Mouse (Mus musculus): Measurements from ENCODE around the gene Pdzrn4. TPM values are rescaled to one million over a fixed set of nuclear protein-coding genes. Genes with fewer than 3 reads are reported as not detected.
"Not testable (repeated sequence)": the region's sequence is repeated elsewhere in the genome, so short reads cannot be mapped to it uniquely, and the experiment has no call there.

Gene Pdzrn4
- polyA plus RNA-seq (2021), result not detected

- peaks cover 24% of the 10 kb centered on the region for H3K27me3 ChIP-seq
- ChIA-PET POLR2A (no interaction called here), CTCF (no interaction called here)
- TF ChIP-seq CTCF (IDR thresholded peaks at IDR 0.05), result no peak
- in situ Hi-C loops (cut with MboI; ENCODE audit: low pct_unique_long_range_greater_than_20kb), result no loop called here
- ATAC-seq (no peak), DNase-seq (ENCODE audit: low read depth, low spot score) (no peak)
Observed at GRCm38 (mm10) chr15:92396770-92397608, at the start of gene Pdzrn4. TSS of gene Pdzrn4 (plus strand) at chr15:92396881.

DNA sequence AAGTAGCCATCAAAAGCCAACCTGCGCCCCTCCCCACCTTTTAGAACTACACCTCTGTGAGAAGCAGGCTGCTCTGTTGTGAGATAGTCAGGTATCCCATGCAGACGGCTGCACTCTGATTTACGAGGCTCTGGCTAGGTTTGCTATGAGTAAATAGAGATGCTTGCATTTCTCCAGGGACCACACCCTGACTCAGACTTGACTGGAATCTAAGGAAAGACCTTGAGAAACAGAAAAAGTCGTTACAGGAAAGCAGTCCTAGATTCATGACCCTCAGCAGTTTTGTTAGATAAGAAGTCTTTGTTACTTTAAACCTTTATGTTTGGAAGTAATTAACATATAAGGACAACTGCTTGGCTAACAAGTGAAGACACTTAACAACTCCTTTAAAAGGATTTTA is 49.3 kb upstream of the Pdzrn4 start:
- H3K27me3 ChIP-seq, result no peaks in the 10 kb centered on the region
- CTCF ChIA-PET, result no interaction called here

DNA sequence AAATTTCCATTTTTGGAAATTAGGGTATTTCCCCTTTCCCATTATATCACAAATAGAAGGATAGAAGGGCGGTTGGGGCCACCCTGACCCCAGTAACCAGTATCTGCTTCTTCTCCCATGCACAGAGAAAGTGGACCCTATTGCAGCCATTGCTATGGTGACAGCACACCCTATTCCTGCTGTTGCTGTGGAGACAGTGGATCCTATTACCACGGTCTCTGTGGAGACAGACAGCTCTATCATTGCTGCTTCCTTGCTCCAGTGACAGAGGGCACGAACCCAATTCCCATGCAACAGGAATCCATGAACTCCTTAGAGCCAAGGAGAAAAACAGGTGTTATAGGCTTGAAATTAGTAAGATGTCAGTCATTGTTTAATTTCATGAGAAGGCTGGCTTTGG is 48.8 kb upstream of the Pdzrn4 start:
- TF ChIP-seq CTCF (IDR thresholded peaks at IDR 0.05), result no peak
- ATAC-seq (no peak), DNase-seq (ENCODE audit: low read depth, low spot score) (no peak)
- CTCF ChIA-PET, result no interaction called here
- POLR2A ChIA-PET, result no interaction called here
- in situ Hi-C loops (cut with MboI; ENCODE audit: low pct_unique_long_range_greater_than_20kb), result no loop called here
- H3K27me3 ChIP-seq, result no peaks in the 10 kb centered on the region

More for the DNA sequence above, 49.3 kb upstream of the Pdzrn4 start:
- DNase-seq (ENCODE audit: low read depth, low spot score) (no peak), ATAC-seq (no peak)
- TF ChIP-seq CTCF (IDR thresholded peaks at IDR 0.05), result no peak
- in situ Hi-C loops (cut with MboI; ENCODE audit: low pct_unique_long_range_greater_than_20kb), result no loop called here
- POLR2A ChIA-PET, result no interaction called here

- in situ Hi-C loops (cut with MboI; ENCODE audit: low pct_unique_long_range_greater_than_20kb); ATAC-seq; DNase-seq (ENCODE audit: low read depth, low spot score); H3K27me3 ChIP-seq; POLR2A ChIA-PET; CTCF ChIA-PET: not testable (repeated sequence)
Observed at GRCm38 (mm10) chr15:92348453-92348852, 48.2 kb upstream of the Pdzrn4 start.

GRCm38 (mm10) chr15:92364153-92364552 is 32.5 kb upstream of the Pdzrn4 start:
- DNase-seq (ENCODE audit: low read depth, low spot score) (no peak), ATAC-seq (no peak)
- no peak for TF ChIP-seq CTCF (IDR thresholded peaks at IDR 0.05)
- POLR2A ChIA-PET, result no interaction called here
- in situ Hi-C loops (cut with MboI; ENCODE audit: low pct_unique_long_range_greater_than_20kb), result no loop called here
- CTCF ChIA-PET, result no interaction called here
- H3K27me3 ChIP-seq, result no peaks in the 10 kb centered on the region

DNA sequence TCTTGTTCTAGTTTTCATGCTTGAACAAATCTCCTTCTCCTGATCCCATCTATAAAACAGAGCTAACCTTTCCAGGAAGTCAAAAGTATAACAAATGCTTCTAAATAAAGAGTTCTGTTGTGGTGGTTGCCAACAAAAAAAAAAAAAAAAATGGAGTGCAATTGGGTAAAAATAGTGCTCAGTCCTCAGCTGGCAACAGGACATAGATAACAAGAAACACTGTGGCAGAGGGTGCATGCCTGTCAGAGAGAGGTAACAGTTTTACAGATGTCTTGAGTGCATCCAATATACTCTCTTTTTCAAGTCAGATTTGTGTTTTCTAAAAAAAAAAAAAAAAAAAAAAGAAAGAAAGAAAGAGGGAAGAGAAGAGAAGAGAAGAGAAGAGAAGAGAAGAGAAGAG is 32.1 kb upstream of the Pdzrn4 start:
- ChIA-PET POLR2A (no interaction called here), CTCF (no interaction called here)
- ATAC-seq (no peak), DNase-seq (ENCODE audit: low read depth, low spot score) (no peak)
- H3K27me3 ChIP-seq, result no peaks in the 10 kb centered on the region
- TF ChIP-seq CTCF (IDR thresholded peaks at IDR 0.05), result no peak
- in situ Hi-C loops (cut with MboI; ENCODE audit: low pct_unique_long_range_greater_than_20kb), result no loop called here

DNA sequence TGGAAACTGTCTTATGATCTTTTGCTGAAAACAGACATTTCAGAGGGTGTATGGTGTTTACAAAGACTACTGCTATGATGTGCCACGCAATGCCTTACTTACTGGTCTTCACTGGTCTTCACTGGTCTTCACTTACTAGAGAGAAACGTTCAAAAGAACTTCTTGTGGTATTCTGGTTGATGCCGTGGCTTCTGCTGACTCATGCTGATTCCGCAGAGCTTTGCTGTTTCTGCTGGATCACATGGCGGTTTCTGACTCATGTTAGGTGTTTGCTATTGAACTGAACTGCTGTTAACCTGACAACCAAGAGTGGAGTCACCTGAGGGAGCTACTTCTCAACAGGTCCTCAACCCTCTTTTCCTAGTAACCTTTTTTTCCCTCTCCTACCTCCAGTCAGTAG is 1.9 kb upstream of the Pdzrn4 start:
- ChIA-PET POLR2A (no interaction called here), CTCF (interaction anchor here (1.4 kb wide), 1 partner anchor 9 kb away, joined by 3 read pairs; no protein-coding TSS in a partner anchor)
- H3K27me3 ChIP-seq, result peaks cover 24% of the 10 kb centered on the region
- ATAC-seq (no peak), DNase-seq (ENCODE audit: low read depth, low spot score) (no peak)
- in situ Hi-C loops (cut with MboI; ENCODE audit: low pct_unique_long_range_greater_than_20kb), result no loop called here
- TF ChIP-seq CTCF (IDR thresholded peaks at IDR 0.05), result no peak

DNA sequence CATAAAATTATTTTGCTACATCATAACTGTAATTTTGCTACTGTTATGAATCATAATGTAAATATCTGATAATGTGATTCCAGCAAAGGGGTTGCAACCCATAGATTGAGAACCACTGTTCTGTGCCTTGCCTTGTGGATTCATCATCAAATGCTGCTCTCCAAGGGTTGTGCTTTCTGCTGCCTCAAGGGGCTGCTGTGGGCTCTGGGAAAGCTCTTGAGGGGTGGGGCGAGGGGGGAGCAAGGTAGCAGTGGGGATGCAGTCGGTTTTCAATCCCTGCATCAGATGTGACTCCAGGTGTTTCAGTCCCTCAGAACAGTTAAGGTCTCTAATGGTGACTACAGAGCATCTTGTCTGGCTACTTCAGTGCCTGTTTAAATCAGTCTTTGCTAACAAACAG is 2.1 kb downstream of the Pdzrn4 start:
- ChIA-PET POLR2A (no interaction called here), CTCF (no interaction called here)
- no peak for TF ChIP-seq CTCF (IDR thresholded peaks at IDR 0.05)
- H3K27me3 ChIP-seq, result peaks cover 24% of the 10 kb centered on the region
- in situ Hi-C loops (cut with MboI; ENCODE audit: low pct_unique_long_range_greater_than_20kb), result no loop called here
- ATAC-seq (no peak), DNase-seq (ENCODE audit: low read depth, low spot score) (no peak)

DNA sequence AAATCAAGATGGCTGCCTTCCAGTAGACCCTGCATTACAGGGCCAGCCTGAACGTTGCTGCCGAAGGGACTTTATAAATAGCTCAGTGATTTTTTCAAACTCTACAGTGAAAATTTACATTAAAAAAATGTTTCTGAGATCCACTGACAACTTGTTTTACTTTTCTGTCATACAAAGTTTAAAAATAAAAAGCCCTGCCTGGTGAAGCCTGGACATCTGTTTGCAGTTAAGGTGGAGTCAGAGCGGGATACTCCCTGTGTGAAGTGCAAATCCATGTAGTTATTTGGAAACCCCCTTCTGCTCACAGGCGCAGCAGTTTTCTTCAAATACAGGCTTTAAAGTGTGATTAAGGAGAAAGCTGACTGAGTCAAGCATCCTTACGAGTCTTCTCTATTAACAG is 2.6 kb downstream of the Pdzrn4 start:
- peaks cover 24% of the 10 kb centered on the region for H3K27me3 ChIP-seq
- ATAC-seq (no peak), DNase-seq (ENCODE audit: low read depth, low spot score) (no peak)
- CTCF ChIA-PET, result no interaction called here
- no peak for TF ChIP-seq CTCF (IDR thresholded peaks at IDR 0.05)
- POLR2A ChIA-PET, result no interaction called here
- in situ Hi-C loops (cut with MboI; ENCODE audit: low pct_unique_long_range_greater_than_20kb), result no loop called here

DNA sequence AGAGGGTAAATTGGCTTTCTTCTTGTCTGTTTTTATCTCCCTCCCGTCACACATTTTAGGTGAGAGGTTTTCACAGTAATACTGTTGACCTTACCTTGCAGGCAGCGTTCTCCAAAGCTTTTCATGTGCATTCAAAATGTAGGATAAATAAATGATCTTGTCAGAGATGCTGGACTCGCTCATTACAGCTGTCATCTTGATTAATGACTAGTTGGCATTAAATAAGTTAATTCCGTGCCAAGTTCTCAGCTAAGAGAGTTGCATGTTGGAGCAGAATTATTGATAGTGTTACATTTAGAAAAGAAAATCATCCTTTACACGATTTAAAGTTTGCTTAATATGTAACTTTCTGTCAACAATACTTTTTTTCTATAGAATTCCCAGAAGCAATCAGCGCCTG is 4.9 kb downstream of the Pdzrn4 start:
- peaks cover 20% of the 10 kb centered on the region for H3K27me3 ChIP-seq
- DNase-seq (ENCODE audit: low read depth, low spot score), result no peak
- in situ Hi-C loops (cut with MboI; ENCODE audit: low pct_unique_long_range_greater_than_20kb), result no loop called here
- no peak for TF ChIP-seq CTCF (IDR thresholded peaks at IDR 0.05)
- ChIA-PET CTCF (no interaction called here), POLR2A (no interaction called here)
- ATAC-seq, result no peak

DNA sequence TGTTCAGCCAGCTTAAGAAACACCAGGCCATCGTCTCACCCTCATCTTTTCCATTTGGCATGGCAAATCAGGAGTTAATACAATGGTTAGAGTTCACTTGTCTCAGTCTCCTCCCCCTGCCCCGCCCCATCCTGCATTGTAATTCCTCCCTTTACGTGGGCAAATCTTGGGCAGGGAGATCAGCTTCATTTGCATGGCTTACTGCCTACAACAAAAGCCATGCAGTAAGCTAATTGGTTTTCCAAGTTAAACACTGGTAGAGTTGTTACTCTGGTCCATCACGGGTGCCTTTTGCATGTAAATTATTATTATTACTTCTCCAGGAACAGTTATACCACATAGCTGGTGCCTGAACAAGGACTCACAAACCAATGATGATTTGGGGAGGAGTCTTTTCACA is 18.6 kb downstream of the Pdzrn4 start:
- ChIA-PET CTCF (no interaction called here), POLR2A (no interaction called here)
- in situ Hi-C loops (cut with MboI; ENCODE audit: low pct_unique_long_range_greater_than_20kb), result no loop called here
- TF ChIP-seq CTCF (IDR thresholded peaks at IDR 0.05), result no peak
- no peak for ATAC-seq
- DNase-seq (ENCODE audit: low read depth, low spot score), result no peak
- peaks cover 20% of the 10 kb centered on the region for H3K27me3 ChIP-seq

DNA sequence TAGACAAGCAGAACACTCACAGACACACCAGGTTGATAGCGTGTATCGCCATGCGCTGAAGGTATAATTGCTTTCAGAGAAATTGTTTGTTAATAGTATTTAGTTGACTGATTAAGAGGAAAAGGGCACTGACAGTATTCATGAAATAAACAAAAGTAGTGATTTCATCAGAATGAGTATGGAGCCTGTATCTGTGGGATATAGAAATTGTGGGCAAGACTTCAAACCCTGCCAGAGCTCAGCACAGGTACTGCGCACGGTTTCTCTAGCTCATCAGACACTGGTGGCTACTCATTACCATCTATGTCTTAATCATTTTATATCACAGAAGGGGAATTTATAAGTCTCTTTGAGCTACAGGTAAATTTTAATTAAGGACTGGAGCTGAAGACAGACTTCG is 19.5 kb downstream of the Pdzrn4 start:
- CTCF ChIA-PET, result no interaction called here
- ATAC-seq, result no peak
- DNase-seq (ENCODE audit: low read depth, low spot score), result no peak
- in situ Hi-C loops (cut with MboI; ENCODE audit: low pct_unique_long_range_greater_than_20kb), result no loop called here
- POLR2A ChIA-PET, result no interaction called here
- TF ChIP-seq CTCF (IDR thresholded peaks at IDR 0.05), result no peak
- peaks cover 20% of the 10 kb centered on the region for H3K27me3 ChIP-seq
